Mouse (Mus musculus) telencephalon, adult 2 months (tissue): ENCODE data around the gene Bcl3.

ENCODE experiments used
- DNase-seq: peaks from one replicate; pipeline ENCODE4 v3.0.0-alpha.2; 2011; ENCODE audit warnings: low read depth, low spot score

The Bcl3 gene

GRCm38 (mm10) chr7:19822604-19823058, at the start of gene Bcl3:
Gene Bcl3, minus strand, starts transcription at chr7:19822770.
- DNase-seq, result no peak

GRCm38 (mm10) chr7:19871943-19872601, 49.5 kb upstream of the Bcl3 start:
- no peak for DNase-seq

- no peak for DNase-seq
Observed at GRCm38 (mm10) chr7:19871137-19871621, 48.6 kb upstream of the Bcl3 start.

- no peak for DNase-seq
Observed at GRCm38 (mm10) chr7:19867751-19868399, 45.3 kb upstream of the Bcl3 start.

- no peak for DNase-seq
Observed at GRCm38 (mm10) chr7:19866490-19866889, 43.9 kb upstream of the Bcl3 start.

GRCm38 (mm10) chr7:19865246-19866036, 42.9 kb upstream of the Bcl3 start:
- no peak for DNase-seq

GRCm38 (mm10) chr7:19864241-19864640, 41.7 kb upstream of the Bcl3 start:
- no peak for DNase-seq

- DNase-seq, result no peak
Observed at GRCm38 (mm10) chr7:19861199-19861598, 38.6 kb upstream of the Bcl3 start, which contains the start of gene Ceacam16. Gene Ceacam16, minus strand, starts transcription at chr7:19861299.

GRCm38 (mm10) chr7:19859740-19860139, 37.2 kb upstream of the Bcl3 start:
- DNase-seq, result no peak

GRCm38 (mm10) chr7:19856283-19856682, 33.7 kb upstream of the Bcl3 start:
- no peak for DNase-seq

GRCm38 (mm10) chr7:19855663-19856062, 33.1 kb upstream of the Bcl3 start:
- DNase-seq, result no peak

- DNase-seq, result no peak
Observed at GRCm38 (mm10) chr7:19853526-19853925, 31.0 kb upstream of the Bcl3 start.

GRCm38 (mm10) chr7:19851858-19852570, 29.4 kb upstream of the Bcl3 start, which contains the start of gene Gm19345:
Gene Gm19345, plus strand, starts transcription at chr7:19852003.
- no peak for DNase-seq

- DNase-seq, result no peak
Observed at GRCm38 (mm10) chr7:19844521-19845171, 22.1 kb upstream of the Bcl3 start.

GRCm38 (mm10) chr7:19843561-19843960, 21.0 kb upstream of the Bcl3 start:
- DNase-seq, result no peak

GRCm38 (mm10) chr7:19842885-19843504, 20.4 kb upstream of the Bcl3 start:
- no peak for DNase-seq

GRCm38 (mm10) chr7:19841686-19842413, 19.3 kb upstream of the Bcl3 start:
- no peak for DNase-seq

GRCm38 (mm10) chr7:19840936-19841335, 18.4 kb upstream of the Bcl3 start:
- no peak for DNase-seq

GRCm38 (mm10) chr7:19840371-19840770, 17.8 kb upstream of the Bcl3 start:
- DNase-seq, result no peak

- no peak for DNase-seq
Observed at GRCm38 (mm10) chr7:19836843-19837242, 14.3 kb upstream of the Bcl3 start.
